Mouse (Mus musculus): ENCODE data around the gene Lactb. TPM values are rescaled to one million over a fixed set of nuclear protein-coding genes. Genes with fewer than 3 reads are reported as not detected.
"Not testable (repeated sequence)": the region's sequence is repeated elsewhere in the genome, so short reads cannot be mapped to it uniquely, and the experiment has no call there.

Lactb gene
- polyA plus RNA-seq, 1 experiment from 2014 or later, result 9.2 TPM

- WGBS, result 90% methylated on average over 9 of the region's 9 CpGs
- Histone ChIP-seq H3K4me3 (no peak overlapping the region), H3K36me3 (replicated peaks) (peaks cover 30% of the 10 kb centered on the region), H3K27me3 (ENCODE audit: poor library complexity, severe bottlenecking) (peaks cover 5% of the 10 kb centered on the region), H3K4me1 (peaks cover 56% of the 10 kb centered on the region), H3K9me3 (no peaks in the 10 kb centered on the region), H3K27ac (no peak overlapping the region)
- DNase-seq (ENCODE audit: extremely low spot score, low spot score), result no peak
Observed at GRCm38 (mm10) chr9:66915869-66916785, 59.2 kb downstream of the Lactb start.

- no peak for DNase-seq (ENCODE audit: extremely low spot score, low spot score)
- no peaks in the 10 kb centered on the region for H3K27me3 ChIP-seq (ENCODE audit: poor library complexity, severe bottlenecking)
- H3K4me3 ChIP-seq, result no peak overlapping the region
- peaks cover 34% of the 10 kb centered on the region for H3K36me3 ChIP-seq (replicated peaks)
- no peak overlapping the region for H3K27ac ChIP-seq
- WGBS, result 87% methylated on average over 5 of the region's 5 CpGs
- H3K9me3 ChIP-seq, result no peaks in the 10 kb centered on the region
- H3K4me1 ChIP-seq, result peaks cover 50% of the 10 kb centered on the region
Observed at GRCm38 (mm10) chr9:66915401-66915800, 59.9 kb downstream of the Lactb start.

- H3K36me3 ChIP-seq (replicated peaks), result peaks cover 36% of the 10 kb centered on the region
- H3K27ac ChIP-seq, result no peak overlapping the region
- H3K4me1 ChIP-seq, result peaks cover 45% of the 10 kb centered on the region
- no peak overlapping the region for H3K4me3 ChIP-seq
- WGBS, result 95% methylated on average over 3 of the region's 3 CpGs
- no peaks in the 10 kb centered on the region for H3K27me3 ChIP-seq (ENCODE audit: poor library complexity, severe bottlenecking)
- no peak for DNase-seq (ENCODE audit: extremely low spot score, low spot score)
- H3K9me3 ChIP-seq, result no peaks in the 10 kb centered on the region
Observed at GRCm38 (mm10) chr9:66914540-66914939, 60.7 kb downstream of the Lactb start.

GRCm38 (mm10) chr9:66913254-66913934, 61.9 kb downstream of the Lactb start:
- H3K27me3 ChIP-seq (ENCODE audit: poor library complexity, severe bottlenecking); DNase-seq (ENCODE audit: extremely low spot score, low spot score); H3K4me3 ChIP-seq; H3K9me3 ChIP-seq; H3K27ac ChIP-seq: not testable (repeated sequence)
- WGBS, result 94% methylated on average over 5 of the region's 5 CpGs
- Histone ChIP-seq H3K4me1 (peaks cover 38% of the 10 kb centered on the region), H3K36me3 (replicated peaks) (peaks cover 36% of the 10 kb centered on the region)

GRCm38 (mm10) chr9:66912304-66912703, 63.0 kb downstream of the Lactb start:
- no peak for DNase-seq (ENCODE audit: extremely low spot score, low spot score)
- Histone ChIP-seq H3K4me3 (no peak overlapping the region), H3K27ac (no peak overlapping the region), H3K27me3 (ENCODE audit: poor library complexity, severe bottlenecking) (no peaks in the 10 kb centered on the region), H3K9me3 (no peaks in the 10 kb centered on the region), H3K4me1 (peaks cover 33% of the 10 kb centered on the region), H3K36me3 (replicated peaks) (peaks cover 36% of the 10 kb centered on the region)

- H3K9me3 ChIP-seq, result no peaks in the 10 kb centered on the region
- peaks cover 24% of the 10 kb centered on the region for H3K36me3 ChIP-seq (replicated peaks)
- no peak for DNase-seq (ENCODE audit: extremely low spot score, low spot score)
- no peaks in the 10 kb centered on the region for H3K27me3 ChIP-seq (ENCODE audit: poor library complexity, severe bottlenecking)
- no peak overlapping the region for H3K4me3 ChIP-seq
- H3K27ac ChIP-seq, result no peak overlapping the region
- WGBS, result 94% methylated on average over 5 of the region's 5 CpGs
- peaks cover 44% of the 10 kb centered on the region for H3K4me1 ChIP-seq
Observed at GRCm38 (mm10) chr9:66910677-66911076, 64.6 kb downstream of the Lactb start.

- Histone ChIP-seq H3K27me3 (ENCODE audit: poor library complexity, severe bottlenecking) (no peaks in the 10 kb centered on the region), H3K4me1 (peaks cover 45% of the 10 kb centered on the region), H3K9me3 (no peaks in the 10 kb centered on the region), H3K27ac (no peak overlapping the region), H3K4me3 (no peak overlapping the region), H3K36me3 (replicated peaks) (peaks cover 18% of the 10 kb centered on the region)
- DNase-seq (ENCODE audit: extremely low spot score, low spot score), result no peak
- WGBS, result 87% methylated on average over 7 of the region's 7 CpGs
Observed at GRCm38 (mm10) chr9:66909922-66910321, 65.4 kb downstream of the Lactb start.

GRCm38 (mm10) chr9:66907746-66908397, 67.4 kb downstream of the Lactb start:
- whole genome bisulfite sequencing, result 92% methylated on average over 5 of the region's 5 CpGs
- Histone ChIP-seq H3K27me3 (ENCODE audit: poor library complexity, severe bottlenecking) (no peaks in the 10 kb centered on the region), H3K27ac (no peak overlapping the region), H3K4me1 (peaks cover 36% of the 10 kb centered on the region), H3K4me3 (no peak overlapping the region), H3K9me3 (no peaks in the 10 kb centered on the region), H3K36me3 (replicated peaks) (peaks cover 11% of the 10 kb centered on the region; the same call in 1 of the 2 replicates)
- no peak for DNase-seq (ENCODE audit: extremely low spot score, low spot score)

- Histone ChIP-seq H3K4me3 (no peak overlapping the region), H3K4me1 (peaks cover 29% of the 10 kb centered on the region), H3K27me3 (ENCODE audit: poor library complexity, severe bottlenecking) (no peaks in the 10 kb centered on the region), H3K36me3 (replicated peaks) (peaks cover 9% of the 10 kb centered on the region; the same call in 1 of the 2 replicates), H3K27ac (no peak overlapping the region), H3K9me3 (no peaks in the 10 kb centered on the region)
- DNase-seq (ENCODE audit: extremely low spot score, low spot score), result no peak
- WGBS, result 88% methylated on average over 8 of the region's 8 CpGs
Observed at GRCm38 (mm10) chr9:66907126-66907525, 68.2 kb downstream of the Lactb start.

GRCm38 (mm10) chr9:66905990-66906389, 69.3 kb downstream of the Lactb start:
- Histone ChIP-seq H3K36me3 (replicated peaks) (peaks cover 16% of the 10 kb centered on the region; the same call in 1 of the 2 replicates), H3K9me3 (no peaks in the 10 kb centered on the region), H3K27ac (no peak overlapping the region), H3K27me3 (ENCODE audit: poor library complexity, severe bottlenecking) (no peaks in the 10 kb centered on the region), H3K4me3 (no peak overlapping the region), H3K4me1 (peaks cover 19% of the 10 kb centered on the region)
- no peak for DNase-seq (ENCODE audit: extremely low spot score, low spot score)
- 80% methylated on average over 9 of the region's 9 CpGs for WGBS
